Mouse (Mus musculus): ENCODE results near the gene Hoxd9.

Hoxd9 gene

DNA sequence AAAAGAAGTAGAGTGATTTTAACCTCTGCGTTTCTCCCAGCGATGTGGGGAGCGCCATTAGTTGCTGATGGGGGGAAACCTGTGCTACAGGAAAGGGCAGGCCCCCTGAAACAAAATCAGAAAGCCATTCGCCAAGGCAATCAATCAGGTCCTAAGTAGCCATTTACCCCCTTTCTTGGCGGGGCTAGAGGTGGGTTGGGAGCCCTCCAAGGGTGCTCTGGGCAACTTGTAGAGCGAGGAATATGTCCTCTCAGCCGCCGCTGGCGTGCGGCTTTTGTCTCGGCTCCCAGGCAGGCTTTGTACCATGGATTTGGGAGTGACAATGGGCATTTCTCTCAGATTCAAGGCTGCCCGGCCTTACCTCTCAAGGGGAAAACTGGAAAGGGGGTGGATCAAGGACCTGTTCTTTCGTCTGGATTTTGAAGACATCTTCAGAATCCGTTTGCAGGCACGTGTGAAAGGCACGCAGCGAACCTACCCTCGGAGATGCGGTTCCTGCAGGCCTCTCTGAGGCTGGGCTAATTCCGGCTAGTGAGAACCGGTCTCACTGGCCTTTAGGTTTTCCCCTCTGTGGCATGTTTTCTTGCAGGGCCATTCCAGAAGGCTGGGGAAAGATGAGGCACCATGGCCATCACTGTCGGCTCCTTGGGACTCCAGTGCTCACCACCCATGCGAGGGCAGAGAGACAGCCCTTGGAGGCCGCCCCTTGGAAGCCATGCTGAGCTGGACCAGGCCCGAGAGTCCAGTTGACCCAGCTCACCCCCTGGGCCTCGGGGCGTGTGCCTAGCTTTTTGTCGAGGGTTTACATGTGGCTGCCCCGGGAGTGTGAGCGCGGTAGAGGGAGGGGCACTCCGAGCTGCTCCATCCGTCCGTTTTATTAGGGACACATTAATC is 838 bp upstream of the Hoxd9 start:
- DNase-seq (ENCODE audit: low spot score in 2 of 2), result no peak

DNA sequence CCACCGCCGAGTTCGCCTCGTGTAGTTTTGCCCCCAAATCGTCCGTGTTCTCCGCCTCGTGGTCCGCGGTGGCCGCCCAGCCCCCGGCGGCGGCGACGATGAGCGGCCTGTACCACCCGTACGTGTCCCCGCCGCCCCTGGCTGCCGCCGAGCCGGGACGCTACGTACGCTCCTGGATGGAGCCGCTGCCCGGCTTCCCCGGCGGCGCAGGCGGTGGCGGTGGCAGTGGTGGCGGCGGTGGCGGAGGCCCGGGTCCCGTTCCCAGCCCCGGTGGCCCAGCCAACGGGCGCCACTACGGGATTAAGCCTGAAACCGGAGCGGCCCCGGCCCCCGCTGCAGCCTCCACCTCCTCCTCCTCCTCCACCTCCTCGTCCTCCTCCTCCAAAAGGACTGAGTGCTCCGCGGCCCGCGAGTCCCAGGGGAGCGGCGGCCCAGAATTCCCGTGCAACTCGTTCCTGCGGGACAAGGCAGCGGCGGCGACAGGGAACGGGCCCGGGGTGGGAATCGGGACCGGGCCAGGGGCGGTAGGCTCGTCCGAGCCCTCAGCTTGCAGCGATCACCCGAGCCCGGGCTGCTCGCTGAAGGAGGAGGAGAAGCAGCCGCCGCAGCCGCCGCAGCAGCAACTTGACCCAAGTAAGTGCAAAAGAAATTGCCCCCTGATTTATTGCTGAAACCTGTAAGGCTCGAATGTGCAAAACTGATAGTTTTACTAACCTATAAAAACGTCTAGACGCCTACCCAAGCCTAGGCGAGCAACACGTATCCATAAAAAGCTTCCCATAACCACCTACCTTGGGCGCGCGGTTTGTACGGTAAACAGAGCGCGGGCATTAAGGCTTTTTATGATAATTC is 900 bp downstream of the Hoxd9 start:
- no peak for DNase-seq (ENCODE audit: low spot score in 2 of 2)

DNA sequence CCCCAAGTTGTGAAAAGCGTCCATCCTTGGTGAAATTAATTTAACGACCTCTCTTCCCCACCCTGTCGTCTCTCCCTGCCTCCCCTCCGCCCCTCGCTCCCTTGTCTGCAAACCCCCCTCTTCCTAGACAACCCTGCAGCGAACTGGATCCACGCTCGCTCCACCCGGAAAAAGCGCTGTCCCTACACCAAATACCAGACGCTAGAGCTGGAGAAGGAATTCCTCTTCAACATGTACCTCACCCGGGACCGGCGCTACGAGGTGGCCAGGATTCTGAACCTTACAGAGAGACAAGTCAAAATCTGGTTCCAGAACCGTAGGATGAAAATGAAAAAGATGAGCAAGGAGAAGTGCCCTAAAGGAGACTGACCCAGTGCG is 1.5 kb downstream of the Hoxd9 start:
- DNase-seq (ENCODE audit: low spot score in 2 of 2), result no peak

DNA sequence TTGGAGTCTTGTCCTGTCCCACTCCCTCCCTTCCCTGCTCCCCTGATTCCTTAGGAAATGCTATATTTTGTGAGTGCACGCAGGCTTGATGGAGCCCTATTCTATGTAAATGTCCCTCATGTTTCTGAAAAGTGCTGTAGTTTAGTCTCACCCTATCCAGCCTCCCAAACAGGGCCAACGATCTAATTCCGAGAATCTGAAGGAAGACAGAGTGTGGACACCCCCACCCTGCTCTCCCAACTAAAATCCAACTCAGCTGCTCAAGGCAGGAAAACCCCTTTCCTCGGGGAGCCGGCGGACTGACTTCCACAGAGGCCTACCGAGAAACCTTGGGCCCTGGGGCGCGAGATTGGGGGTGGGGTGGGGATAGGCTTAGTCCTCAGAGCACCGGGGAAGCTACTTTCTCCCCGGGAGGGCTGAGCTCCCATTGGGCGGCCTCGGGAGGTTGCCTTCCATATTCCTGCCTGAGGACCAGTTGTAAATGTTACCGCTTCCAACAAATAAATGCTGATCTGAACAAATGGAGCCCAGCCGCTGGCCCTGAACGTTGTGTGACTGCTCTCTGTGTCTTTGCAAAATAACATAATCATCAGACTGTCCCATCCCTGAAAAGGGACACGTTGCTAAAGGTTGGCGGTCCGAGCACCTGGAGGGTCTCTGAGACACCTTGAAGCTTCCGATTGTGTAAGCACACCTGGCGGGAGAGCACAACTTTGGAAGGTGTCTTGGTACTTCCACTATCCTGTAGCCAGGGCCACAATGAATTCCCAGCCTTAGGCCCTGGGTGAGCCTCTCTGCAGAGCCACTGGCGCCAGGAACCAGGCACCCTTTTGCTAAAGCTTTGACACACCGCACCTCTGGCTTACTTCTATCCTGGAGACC is 2.4 kb downstream of the Hoxd9 start:
- DNase-seq (ENCODE audit: low spot score in 2 of 2), result no peak

DNA sequence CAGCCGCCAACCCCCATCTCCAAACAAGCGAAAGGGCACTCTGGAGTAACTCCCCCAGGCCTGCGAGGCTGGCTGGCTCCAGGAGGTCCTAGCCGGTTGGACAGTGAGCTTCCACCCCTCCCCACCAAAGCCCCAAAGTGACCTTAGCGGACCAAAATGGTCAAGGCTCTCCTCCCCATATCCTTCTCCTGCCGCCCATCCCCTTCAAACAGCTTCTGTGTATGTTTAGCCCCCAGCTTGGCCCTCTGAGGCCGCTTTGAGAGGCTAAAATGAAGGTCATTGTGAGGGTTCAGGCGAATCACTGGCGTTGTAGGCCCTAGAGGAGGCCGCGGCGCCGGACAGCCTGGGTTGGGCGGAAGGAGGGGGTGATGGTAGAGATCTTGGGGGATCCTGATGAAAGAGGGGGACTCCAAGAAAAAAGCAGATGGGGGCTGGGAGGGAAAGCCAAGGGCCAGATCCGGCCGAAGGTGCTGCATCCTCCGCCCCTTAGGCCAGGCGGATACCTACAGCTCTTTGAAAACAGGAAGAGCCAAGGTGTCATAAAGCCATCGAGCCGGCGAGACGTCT is 3.1 kb downstream of the Hoxd9 start:
- DNase-seq (ENCODE audit: low spot score in 2 of 2), result no peak

DNA sequence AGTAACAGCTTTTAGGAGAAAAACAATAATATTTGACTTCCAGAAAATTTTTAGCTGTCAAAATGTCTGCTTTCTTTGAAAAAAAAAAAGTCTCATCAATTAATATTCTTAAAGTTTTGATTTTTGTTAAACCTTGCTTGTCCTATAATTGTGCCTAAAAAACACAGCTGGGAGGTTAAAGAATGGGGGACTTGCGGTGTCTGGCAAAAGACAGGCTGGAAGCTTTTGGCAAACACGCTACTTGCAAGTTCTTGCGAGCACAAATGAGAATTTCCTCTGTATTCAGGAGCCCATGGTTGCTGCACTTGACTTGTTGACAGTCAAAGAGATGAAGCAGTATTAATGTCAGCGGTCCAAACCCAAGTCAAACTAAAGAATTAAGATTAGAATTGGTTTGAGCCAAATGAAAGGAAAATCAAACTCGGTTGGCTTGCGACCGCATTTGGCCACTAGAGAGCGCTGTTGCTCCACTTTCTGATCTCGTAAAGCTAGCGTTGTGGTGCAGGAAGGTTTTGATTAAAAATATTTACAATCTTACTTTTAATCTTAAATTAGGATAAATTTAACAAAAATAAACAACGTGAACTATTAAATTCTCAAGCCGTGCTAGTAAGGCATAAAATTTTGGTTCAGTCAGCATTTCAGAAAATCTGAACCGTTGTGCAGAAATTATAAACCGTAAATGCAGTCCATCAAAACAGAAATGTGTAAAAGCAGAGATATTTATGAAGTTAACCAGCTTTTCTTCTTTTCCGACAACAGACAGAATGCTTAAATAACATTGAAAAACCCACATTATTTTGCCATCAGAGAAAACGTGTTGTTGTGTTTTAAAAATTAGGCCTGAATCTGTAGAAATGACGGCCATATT is 4.7 kb downstream of the Hoxd9 start:
- peak in 1 of 2 experiments; percentile 9 for DNase-seq (ENCODE audit: low spot score in 2 of 2)

DNA sequence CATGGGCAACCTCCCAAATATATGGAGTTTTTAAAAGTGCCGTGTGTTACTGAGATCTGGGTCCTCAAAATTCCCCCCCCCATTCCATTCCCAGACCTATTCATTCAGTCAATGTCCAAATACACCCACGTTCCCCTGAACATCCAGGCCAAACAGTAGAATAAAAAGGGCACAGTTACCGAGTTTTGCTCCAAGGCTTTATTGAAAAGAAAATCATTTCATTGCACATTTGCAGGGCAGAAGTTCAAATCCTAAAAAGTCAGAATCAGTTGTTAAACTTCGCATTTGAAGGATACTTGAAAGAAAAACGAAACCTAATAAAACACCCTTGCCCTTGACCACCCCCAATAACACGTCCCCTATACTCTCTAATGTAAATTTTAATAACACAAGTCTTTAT is 5.3 kb downstream of the Hoxd9 start:
- no peak for DNase-seq (ENCODE audit: low spot score in 2 of 2)

DNA sequence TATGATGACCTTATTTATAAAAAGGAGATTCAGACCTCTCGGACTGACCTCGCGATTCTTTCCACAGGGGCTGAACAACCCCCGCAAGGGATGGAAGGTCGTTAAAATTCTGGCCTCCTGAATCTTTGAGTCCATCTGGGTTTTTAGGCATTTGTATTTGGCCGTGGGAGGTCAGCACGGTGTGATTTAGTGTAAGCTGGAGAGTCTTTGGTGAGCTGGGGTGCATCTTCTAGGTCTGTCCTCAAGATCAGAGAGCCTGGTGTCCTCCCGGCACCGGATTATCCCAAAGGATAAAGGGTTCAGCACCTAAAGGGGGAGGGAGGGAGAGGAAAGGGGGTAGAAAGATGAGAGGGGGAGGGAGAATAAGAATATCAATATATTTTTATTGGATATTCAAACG is 5.8 kb downstream of the Hoxd9 start:
- no peak for DNase-seq (ENCODE audit: low spot score in 2 of 2)

DNA sequence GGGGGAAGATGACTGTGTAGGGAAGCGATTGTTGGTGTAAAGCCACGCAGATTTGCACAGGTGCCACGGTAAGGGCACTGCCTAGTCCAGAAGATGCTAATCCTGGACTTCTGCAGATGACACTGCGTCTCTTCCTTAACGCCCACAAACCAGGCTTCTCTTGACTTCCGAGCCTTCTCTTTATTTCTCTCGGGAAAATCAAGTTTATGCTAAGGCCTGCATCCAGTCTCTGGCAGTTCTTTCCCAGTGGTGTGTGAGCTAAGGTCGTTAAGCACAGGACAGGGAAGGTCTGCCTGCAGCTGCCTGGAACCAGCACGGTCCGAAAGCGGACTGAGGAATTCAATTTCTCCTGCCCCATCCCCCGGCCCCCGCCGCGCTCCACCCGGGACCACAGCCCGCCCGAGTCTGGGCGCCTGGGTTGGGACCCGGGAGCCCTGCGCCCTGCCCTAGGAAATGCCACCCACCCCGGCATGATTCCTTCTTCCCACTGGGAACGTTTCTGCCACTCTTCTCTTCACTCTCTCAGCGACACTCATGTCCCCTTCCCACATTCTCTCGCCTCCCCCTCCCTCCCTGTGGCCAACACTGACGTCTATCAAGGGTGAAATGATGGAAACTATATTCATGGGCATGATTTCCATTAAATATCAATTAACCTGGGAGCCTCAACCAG is 6.3 kb downstream of the Hoxd9 start:
- DNase-seq (ENCODE audit: low spot score in 2 of 2), result no peak

DNA sequence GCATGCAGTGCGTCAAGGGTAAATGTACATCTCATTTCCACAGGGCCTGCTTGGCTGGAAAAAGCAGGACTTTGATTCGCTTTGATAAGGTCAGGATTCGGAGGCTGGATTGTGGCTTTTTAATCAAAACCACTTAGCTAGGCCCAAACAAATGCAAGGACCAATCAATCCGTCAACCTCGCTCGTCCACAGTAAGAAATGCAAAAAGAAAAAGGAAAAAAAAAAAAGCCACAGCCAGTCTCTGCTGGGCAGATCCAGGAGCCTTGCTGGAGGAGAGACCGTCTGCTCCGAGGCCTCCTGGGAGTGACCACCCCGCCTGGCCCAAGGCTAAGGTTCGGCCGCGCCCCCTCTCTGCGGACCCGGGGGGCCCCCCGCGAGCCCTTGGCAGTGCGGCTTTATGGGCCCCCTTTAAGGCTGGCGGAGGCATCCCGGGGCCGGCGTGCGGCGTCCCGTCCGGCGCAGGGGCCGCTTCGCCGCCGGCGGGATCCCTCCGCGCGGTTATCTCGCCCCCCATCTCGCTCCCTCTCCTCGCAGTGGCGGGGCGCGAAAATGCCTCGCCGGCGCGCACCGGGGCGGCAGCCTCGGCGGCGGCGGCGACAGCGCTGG is 7.0 kb downstream of the Hoxd9 start, which contains the start of gene Hoxd8:
TSS of gene Hoxd8 (plus strand) at position 223 of the 606 bp plus-strand sequence.
- DNase-seq (ENCODE audit: low spot score in 2 of 2), result no peak

DNA sequence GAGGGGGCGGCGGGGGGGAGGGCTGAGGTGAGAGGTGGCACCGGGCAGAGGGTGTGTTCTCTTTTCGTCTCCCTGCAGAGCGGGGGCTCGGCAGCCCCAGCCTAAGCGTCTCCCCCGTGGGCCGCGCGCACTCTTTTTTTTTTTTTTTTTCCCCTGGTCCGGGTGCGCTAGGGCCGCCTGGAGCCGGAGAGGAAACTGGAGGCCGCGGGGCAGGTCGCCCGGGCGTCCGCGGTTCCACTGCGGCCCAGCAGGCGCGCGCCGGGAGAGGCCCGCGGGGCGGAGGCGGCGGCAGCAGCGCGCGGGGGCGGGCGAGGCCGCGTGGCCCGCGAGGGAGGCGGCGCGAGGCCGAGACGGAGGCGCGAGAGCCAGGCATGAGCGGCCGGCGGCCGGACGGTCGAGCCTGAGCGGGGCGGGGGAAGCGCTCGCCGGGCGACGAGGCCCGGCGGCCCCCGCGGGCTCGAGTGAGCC is 7.5 kb downstream of the Hoxd9 start:
- no peak for DNase-seq (ENCODE audit: low spot score in 2 of 2)

DNA sequence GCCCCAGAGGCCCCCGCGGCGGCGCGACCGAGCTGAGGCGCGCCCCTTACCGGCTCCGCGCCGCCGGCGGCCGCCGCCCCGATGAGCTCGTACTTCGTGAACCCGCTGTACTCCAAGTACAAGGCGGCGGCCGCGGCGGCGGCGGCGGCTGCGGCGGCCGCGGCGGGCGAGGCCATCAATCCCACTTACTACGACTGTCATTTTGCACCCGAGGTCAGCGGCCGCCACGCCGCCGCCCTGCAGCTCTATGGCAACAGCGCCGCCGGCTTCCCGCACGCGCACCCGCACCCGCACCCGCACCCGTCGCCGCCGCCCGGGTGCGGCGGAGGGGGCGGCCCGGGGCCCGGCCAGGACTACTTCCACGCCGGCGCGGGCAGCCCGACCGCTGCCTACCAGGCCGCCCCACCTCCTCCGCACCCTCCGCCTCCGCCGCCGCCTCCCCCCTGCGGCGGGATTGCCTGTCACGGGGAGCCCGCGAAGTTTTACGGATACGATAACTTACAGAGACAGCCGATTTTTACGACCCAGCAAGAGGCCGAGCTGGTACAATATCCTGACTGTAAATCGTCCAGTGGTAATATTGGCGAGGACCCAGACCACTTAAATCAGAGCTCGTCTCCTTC is 8.1 kb downstream of the Hoxd9 start:
- no peak for DNase-seq (ENCODE audit: low spot score in 2 of 2)

DNA sequence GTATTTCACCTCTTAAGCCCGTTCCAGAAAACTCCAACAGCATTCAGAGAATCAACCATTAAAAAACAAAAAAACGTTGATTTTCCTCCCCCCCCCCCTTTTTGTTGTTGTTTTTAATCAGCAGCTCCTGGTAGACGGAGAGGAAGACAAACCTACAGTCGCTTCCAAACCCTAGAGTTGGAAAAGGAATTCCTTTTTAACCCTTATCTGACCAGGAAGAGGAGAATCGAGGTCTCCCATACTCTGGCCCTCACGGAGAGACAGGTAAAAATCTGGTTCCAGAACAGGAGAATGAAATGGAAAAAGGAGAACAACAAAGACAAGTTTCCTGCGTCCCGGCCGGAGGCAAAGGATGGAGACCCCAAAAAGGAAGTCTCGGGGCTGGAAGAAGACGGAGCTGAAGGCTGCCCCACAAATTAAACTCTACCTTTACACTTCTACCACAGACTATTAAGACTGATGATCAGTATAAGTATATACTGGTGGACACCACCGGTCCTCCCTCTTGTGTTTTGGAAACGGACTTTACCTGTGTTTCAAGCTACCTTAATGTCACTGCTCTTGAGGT is 8.9 kb downstream of the Hoxd9 start:
- no peak for DNase-seq (ENCODE audit: low spot score in 2 of 2)

DNA sequence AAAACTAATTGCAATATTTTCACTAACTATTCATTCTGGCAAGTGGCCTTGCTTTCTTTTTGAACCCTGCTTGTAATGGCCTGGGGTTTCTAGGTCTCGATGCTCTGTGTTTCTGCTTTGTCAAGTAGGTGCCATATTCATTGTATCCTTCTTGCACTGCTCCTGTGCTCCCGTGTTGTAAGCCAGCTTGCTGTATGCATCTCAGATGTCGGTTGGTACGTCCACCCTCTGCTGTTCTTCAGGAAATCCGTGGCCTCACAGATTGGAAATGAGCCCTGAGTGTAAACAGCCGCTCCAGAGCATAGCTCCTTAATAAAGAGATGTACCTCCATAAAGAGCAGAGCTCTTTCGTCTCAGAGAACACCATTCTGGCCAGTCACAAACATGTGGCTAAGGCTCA is 10.1 kb downstream of the Hoxd9 start:
- DNase-seq (ENCODE audit: low spot score in 2 of 2), result no peak

DNA sequence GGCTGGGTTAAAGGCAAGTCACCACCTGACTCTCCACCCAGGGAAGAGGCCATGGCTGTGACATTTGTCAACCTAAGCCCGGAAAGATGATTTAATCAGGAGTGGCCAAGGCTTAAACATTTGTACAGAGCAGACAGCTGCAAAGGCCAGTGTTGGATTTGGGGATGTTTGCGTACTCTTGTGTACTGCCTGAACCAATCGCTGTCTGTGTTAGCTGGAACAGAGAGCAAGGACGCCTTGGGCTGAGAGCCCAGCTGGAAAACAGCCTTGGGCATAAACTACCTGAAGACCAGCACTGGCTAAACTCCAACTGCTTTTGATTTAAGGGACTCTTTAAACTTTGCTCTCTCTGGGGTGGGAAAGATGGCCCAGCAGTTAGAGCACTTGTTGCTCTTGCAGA is 11.1 kb downstream of the Hoxd9 start:
- no peak for DNase-seq (ENCODE audit: low spot score in 2 of 2)

DNA sequence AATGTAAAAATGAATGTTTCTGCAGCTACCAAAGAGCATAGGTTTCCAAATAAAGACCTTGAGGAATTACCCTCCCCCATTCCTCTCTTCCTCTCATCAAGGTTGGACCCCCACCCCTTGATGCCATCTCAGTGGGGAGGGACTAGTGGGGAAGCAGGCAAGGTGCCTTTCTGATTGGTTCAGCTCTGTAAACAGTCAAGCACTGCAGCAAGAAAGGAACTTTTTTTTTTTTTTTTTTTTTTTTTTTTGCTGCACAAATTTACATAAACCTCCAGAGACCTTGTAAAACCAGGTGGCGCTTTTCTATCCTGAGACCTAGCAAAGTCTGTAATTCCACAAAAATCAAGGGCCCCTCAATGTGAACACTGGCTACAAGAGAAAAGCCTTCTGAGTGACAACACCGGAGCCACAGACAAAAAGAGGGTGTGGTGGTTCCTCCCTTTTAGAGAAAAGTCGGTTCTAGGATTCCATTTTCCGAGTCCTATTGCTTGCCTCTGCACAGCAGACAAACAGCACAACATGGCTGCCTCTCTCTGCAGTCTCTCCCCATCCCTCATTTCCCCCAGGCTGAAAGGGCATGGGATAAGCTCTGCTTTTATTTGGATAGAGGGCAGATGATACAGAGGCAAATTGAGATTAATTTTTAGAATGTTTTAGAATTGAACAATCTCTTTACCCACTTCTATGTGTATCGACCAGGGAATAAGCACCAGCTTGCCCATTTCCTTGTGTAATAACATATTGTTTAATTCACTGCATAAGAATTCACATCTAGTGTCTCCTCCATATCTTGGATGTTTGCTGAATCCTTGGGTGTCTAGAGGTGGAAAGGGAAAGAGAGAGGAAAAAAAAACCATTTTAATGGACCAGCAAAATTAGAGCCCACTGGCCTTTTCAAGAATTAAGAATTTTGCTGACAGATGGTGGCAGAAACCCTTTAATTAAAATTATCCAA is 12.2 kb downstream of the Hoxd9 start:
- DNase-seq (ENCODE audit: low spot score in 2 of 2), result no peak

DNA sequence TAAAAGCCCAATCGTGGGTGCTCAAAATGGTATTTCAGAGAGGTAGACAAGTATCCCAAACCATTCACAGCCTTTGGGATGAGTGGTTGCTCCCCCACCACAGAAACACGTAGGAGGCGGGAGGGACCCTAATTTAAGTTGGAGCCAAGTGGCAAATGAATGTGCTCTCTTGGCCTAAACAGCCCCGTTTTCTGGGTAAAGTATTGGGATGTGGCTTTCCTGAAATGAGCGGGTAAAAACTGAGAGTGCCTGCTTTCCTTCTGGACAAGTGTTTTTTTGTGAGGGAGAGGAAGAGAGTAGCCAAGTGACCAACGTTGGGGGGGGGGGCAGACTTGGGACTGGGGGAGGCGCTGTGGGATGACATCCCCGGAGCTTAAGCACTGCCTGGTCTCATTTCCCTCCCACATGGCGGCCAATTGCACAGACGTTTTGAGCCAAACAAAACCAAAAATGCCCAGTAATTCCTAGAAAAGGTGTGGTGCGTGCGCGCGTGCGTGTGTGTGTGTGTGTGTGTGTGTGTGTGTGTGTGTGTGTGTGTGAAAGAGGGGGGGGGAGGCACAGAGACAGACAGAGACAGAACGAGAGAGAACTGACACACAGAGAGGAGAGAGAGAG is 13.5 kb downstream of the Hoxd9 start:
- no peak for DNase-seq (ENCODE audit: low spot score in 2 of 2)
